Mouse (Mus musculus): ENCODE measurements at regions not wholly inside any gene's neighbourhood (a gene's known extent, or its start where the extent isn't known, plus 50 kb on each side); places are given as distances from the start of the nearest gene placed in this dataset.

- Histone ChIP-seq H3K27ac (no peak overlapping the region), H3K4me2 (replicated peaks) (no peak overlapping the region), H3K9ac (no peak overlapping the region), H3K27me3 (replicated peaks) (no peaks in the 10 kb centered on the region), H3K4me1 (no peaks in the 10 kb centered on the region; the same call in 1 of the 2 replicates), H3K36me3 (no peaks in the 10 kb centered on the region), H3K9me3 (no peaks in the 10 kb centered on the region), H3K4me3 (no peak overlapping the region)
- WGBS: 82% methylated on average over 9 of the region's 9 CpGs
- ATAC-seq (ENCODE audit: low FRiP score, low read depth): no peak
Observed at GRCm38 (mm10) chr8:44704595-44705265, 230.5 kb upstream of the Fat1 start.

GRCm38 (mm10) chr8:44708659-44709170 is 226.5 kb upstream of the Fat1 start:
- no peaks in the 10 kb centered on the region for H3K27me3 ChIP-seq (replicated peaks)
- ATAC-seq (ENCODE audit: low FRiP score, low read depth): peak; percentile 17; the same call in 1 of the 2 replicates
- H3K4me3 ChIP-seq: no peak overlapping the region
- no peaks in the 10 kb centered on the region for H3K36me3 ChIP-seq
- no peak overlapping the region for H3K4me2 ChIP-seq (replicated peaks)
- H3K27ac ChIP-seq: no peak overlapping the region
- H3K4me1 ChIP-seq: no peaks in the 10 kb centered on the region; the same call in 1 of the 2 replicates
- no peaks in the 10 kb centered on the region for H3K9me3 ChIP-seq
- H3K9ac ChIP-seq: no peak overlapping the region
- WGBS: 38% methylated on average over 7 of the region's 7 CpGs

- H3K36me3 ChIP-seq: no peaks in the 10 kb centered on the region
- no peaks in the 10 kb centered on the region; the same call in 1 of the 2 replicates for H3K4me1 ChIP-seq
- no peak overlapping the region for H3K4me2 ChIP-seq (replicated peaks)
- 51% methylated on average over 6 of the region's 6 CpGs for WGBS
- no peaks in the 10 kb centered on the region for H3K9me3 ChIP-seq
- no peak overlapping the region for H3K27ac ChIP-seq
- peak; percentile 61; the same call in 1 of the 2 replicates for ATAC-seq (ENCODE audit: low FRiP score, low read depth)
- no peak overlapping the region for H3K4me3 ChIP-seq
- H3K27me3 ChIP-seq (replicated peaks): no peaks in the 10 kb centered on the region
- H3K9ac ChIP-seq: no peak overlapping the region
Observed at GRCm38 (mm10) chr8:44709171-44709940, 225.9 kb upstream of the Fat1 start.

- Histone ChIP-seq H3K27ac (no peak overlapping the region), H3K36me3 (no peaks in the 10 kb centered on the region), H3K4me3 (no peak overlapping the region), H3K9me3 (no peaks in the 10 kb centered on the region), H3K4me1 (no peaks in the 10 kb centered on the region), H3K27me3 (replicated peaks) (no peaks in the 10 kb centered on the region), H3K9ac (no peak overlapping the region), H3K4me2 (replicated peaks) (no peak overlapping the region)
- WGBS: 74% methylated on average over 10 of the region's 10 CpGs
- ATAC-seq (ENCODE audit: low FRiP score, low read depth): no peak
Observed at GRCm38 (mm10) chr8:44734577-44734976, 200.7 kb upstream of the Fat1 start.

GRCm38 (mm10) chr8:44735801-44736200 is 199.4 kb upstream of the Fat1 start:
- WGBS: 85% methylated on average over 5 of the region's 5 CpGs
- ATAC-seq (ENCODE audit: low FRiP score, low read depth): no peak

GRCm38 (mm10) chr8:44743353-44743752 is 191.9 kb upstream of the Fat1 start:
- 74% methylated on average over 2 of the region's 2 CpGs for WGBS
- Histone ChIP-seq H3K27ac (no peak overlapping the region), H3K4me1 (no peaks in the 10 kb centered on the region), H3K36me3 (no peaks in the 10 kb centered on the region), H3K27me3 (replicated peaks) (no peaks in the 10 kb centered on the region), H3K4me3 (no peak overlapping the region), H3K4me2 (replicated peaks) (no peak overlapping the region), H3K9me3 (no peaks in the 10 kb centered on the region), H3K9ac (no peak overlapping the region)
- ATAC-seq (ENCODE audit: low FRiP score, low read depth): no peak

More at GRCm38 (mm10) chr8:44735801-44736200, 199.4 kb upstream of the Fat1 start:
- no peak overlapping the region for H3K4me2 ChIP-seq (replicated peaks)
- H3K9ac ChIP-seq: no peak overlapping the region
- H3K4me1 ChIP-seq: no peaks in the 10 kb centered on the region
- H3K4me3 ChIP-seq: no peak overlapping the region
- no peak overlapping the region for H3K27ac ChIP-seq
- no peaks in the 10 kb centered on the region for H3K9me3 ChIP-seq
- H3K27me3 ChIP-seq (replicated peaks): no peaks in the 10 kb centered on the region
- H3K36me3 ChIP-seq: no peaks in the 10 kb centered on the region

- H3K27me3 ChIP-seq (replicated peaks): no peaks in the 10 kb centered on the region
- ATAC-seq (ENCODE audit: low FRiP score, low read depth): no peak
- no peaks in the 10 kb centered on the region for H3K36me3 ChIP-seq
- H3K4me1 ChIP-seq: no peaks in the 10 kb centered on the region
- no peak overlapping the region for H3K4me2 ChIP-seq (replicated peaks)
- H3K9ac ChIP-seq: no peak overlapping the region
- 59% methylated on average over 12 of the region's 12 CpGs for WGBS
- no peak overlapping the region for H3K27ac ChIP-seq
- H3K4me3 ChIP-seq: no peak overlapping the region
- no peaks in the 10 kb centered on the region for H3K9me3 ChIP-seq
Observed at GRCm38 (mm10) chr8:44744991-44745658, 190.1 kb upstream of the Fat1 start.

- Histone ChIP-seq H3K36me3 (no peaks in the 10 kb centered on the region), H3K27ac (no peak overlapping the region), H3K4me1 (no peaks in the 10 kb centered on the region), H3K9ac (no peak overlapping the region), H3K4me2 (replicated peaks) (no peak overlapping the region), H3K9me3 (no peaks in the 10 kb centered on the region), H3K4me3 (no peak overlapping the region), H3K27me3 (replicated peaks) (no peaks in the 10 kb centered on the region)
- WGBS: 71% methylated on average over 6 of the region's 6 CpGs
- ATAC-seq (ENCODE audit: low FRiP score, low read depth): no peak
Observed at GRCm38 (mm10) chr8:44758727-44759126, 176.5 kb upstream of the Fat1 start.

- Histone ChIP-seq H3K4me3 (no peak overlapping the region), H3K9me3 (no peaks in the 10 kb centered on the region), H3K36me3 (no peaks in the 10 kb centered on the region), H3K4me1 (no peaks in the 10 kb centered on the region), H3K27me3 (replicated peaks) (no peaks in the 10 kb centered on the region), H3K4me2 (replicated peaks) (no peak overlapping the region), H3K9ac (no peak overlapping the region), H3K27ac (no peak overlapping the region)
- 91% methylated on average over 10 of the region's 10 CpGs for WGBS
- no peak for ATAC-seq (ENCODE audit: low FRiP score, low read depth)
Observed at GRCm38 (mm10) chr8:44762731-44763130, 172.5 kb upstream of the Fat1 start.

- WGBS: 79% methylated on average over 4 of the region's 4 CpGs
- H3K9ac ChIP-seq: no peak overlapping the region
Observed at GRCm38 (mm10) chr8:44765194-44765593, 170.1 kb upstream of the Fat1 start.

GRCm38 (mm10) chr8:44765677-44766076 is 169.6 kb upstream of the Fat1 start:
- H3K4me3 ChIP-seq: no peak overlapping the region
- H3K36me3 ChIP-seq: no peaks in the 10 kb centered on the region
- 77% methylated on average over 5 of the region's 5 CpGs for WGBS
- no peaks in the 10 kb centered on the region for H3K27me3 ChIP-seq (replicated peaks)
- ATAC-seq (ENCODE audit: low FRiP score, low read depth): no peak
- no peaks in the 10 kb centered on the region for H3K4me1 ChIP-seq
- H3K4me2 ChIP-seq (replicated peaks): no peak overlapping the region
- no peak overlapping the region for H3K27ac ChIP-seq
- H3K9ac ChIP-seq: no peak overlapping the region
- H3K9me3 ChIP-seq: no peaks in the 10 kb centered on the region

More at GRCm38 (mm10) chr8:44765194-44765593, 170.1 kb upstream of the Fat1 start:
- ATAC-seq (ENCODE audit: low FRiP score, low read depth): no peak
- H3K4me3 ChIP-seq: no peak overlapping the region
- H3K9me3 ChIP-seq: no peaks in the 10 kb centered on the region
- H3K4me1 ChIP-seq: no peaks in the 10 kb centered on the region
- H3K27me3 ChIP-seq (replicated peaks): no peaks in the 10 kb centered on the region
- H3K36me3 ChIP-seq: no peaks in the 10 kb centered on the region
- no peak overlapping the region for H3K27ac ChIP-seq
- no peak overlapping the region for H3K4me2 ChIP-seq (replicated peaks)

All from neural tube, embryonic 12.5 days (tissue).